Mouse (Mus musculus) large intestine, adult 2 months (tissue): ENCODE data around the gene Klhl1. TPM values are rescaled to one million over a fixed set of nuclear protein-coding genes. Genes with fewer than 3 reads are reported as not detected.
"Not testable (repeated sequence)": the region's sequence is repeated elsewhere in the genome, so short reads cannot be mapped to it uniquely, and the experiment has no call there.

ENCODE experiments used
- DNase-seq: peaks from one replicate; pipeline ENCODE4 v3.0.0-alpha.2; 2012; ENCODE audit warnings: low read depth, low spot score
- WGBS: fragments of 180-500 bp; shearing (Covaris S2); methylation state at CpG from one replicate; pipeline ENCODE4 v1.1.7; 2018; 5-methylcytosine and 5-hydroxymethylcytosine counted together
- polyA plus RNA-seq: library from polyadenylated mRNA; depleted of rRNA; stranded (reverse); fragments of >200 nt; gene quantifications from 2 replicates; pipeline ENCODE4 v1.2.3, GENCODE M21; 2012; rRNA removed

Gene Klhl1
- polyA plus RNA-seq, result not detected in 2 replicates

DNA sequence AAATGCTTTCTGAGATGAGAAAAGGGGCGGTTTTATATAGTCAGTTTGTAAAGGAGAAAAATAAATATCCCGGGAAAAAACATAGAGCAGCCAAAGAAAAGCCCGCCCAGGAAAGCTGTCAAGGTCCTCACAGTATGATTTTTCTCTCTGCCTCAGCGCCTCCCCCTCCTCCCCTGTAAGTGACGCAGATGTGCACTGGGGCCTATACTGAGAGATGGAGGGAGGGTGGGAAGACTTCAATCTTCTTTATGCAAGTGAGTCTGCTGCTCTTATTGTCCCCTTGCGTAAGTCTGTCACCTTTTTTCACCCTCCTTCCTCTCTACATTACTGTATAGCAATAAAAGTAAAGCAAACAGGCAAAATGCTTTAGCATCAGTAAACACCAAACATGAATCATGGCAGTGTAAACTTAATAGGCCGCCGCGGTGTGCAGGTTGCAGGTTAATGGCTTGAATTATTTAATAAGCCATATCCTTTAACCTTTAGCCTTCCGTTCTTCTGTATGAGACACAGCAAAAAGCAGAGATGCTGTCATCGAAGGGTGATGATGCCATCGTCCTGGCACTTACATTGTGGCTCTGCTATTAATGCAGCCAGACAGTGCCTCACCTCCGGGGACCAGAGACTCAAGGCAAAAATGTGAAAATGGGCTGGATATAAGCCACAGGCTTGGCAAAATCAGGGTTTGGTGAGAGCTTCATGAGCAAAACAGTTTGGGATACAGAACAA, at the start of gene Klhl1:
Gene Klhl1 (minus strand): TSS at position 149 of the 729 bp plus-strand sequence.
- WGBS, result 30% methylated on average over 13 of the region's 13 CpGs
- no peak for DNase-seq

DNA sequence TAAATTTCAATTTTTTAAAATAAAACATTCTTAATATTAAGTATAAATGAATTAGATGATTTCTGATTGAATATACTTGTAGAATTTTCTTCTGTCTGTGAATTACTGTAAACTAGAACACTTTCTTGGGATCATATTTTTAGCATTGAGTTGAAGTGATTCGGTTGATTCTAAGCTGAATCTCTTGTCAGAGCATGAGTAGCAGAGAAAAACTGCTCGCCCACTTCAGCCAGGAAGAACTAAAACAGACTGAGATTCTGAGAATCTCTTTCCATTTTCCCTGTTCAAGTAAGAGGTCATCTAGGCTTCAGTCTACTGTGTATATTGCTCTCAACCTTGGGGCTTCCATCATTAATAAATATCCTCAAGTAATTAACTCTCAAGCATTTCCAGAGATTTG, 34.8 kb upstream of the Klhl1 start:
- 85% methylated on average over 2 of the region's 2 CpGs for WGBS
- DNase-seq, result no peak

DNA sequence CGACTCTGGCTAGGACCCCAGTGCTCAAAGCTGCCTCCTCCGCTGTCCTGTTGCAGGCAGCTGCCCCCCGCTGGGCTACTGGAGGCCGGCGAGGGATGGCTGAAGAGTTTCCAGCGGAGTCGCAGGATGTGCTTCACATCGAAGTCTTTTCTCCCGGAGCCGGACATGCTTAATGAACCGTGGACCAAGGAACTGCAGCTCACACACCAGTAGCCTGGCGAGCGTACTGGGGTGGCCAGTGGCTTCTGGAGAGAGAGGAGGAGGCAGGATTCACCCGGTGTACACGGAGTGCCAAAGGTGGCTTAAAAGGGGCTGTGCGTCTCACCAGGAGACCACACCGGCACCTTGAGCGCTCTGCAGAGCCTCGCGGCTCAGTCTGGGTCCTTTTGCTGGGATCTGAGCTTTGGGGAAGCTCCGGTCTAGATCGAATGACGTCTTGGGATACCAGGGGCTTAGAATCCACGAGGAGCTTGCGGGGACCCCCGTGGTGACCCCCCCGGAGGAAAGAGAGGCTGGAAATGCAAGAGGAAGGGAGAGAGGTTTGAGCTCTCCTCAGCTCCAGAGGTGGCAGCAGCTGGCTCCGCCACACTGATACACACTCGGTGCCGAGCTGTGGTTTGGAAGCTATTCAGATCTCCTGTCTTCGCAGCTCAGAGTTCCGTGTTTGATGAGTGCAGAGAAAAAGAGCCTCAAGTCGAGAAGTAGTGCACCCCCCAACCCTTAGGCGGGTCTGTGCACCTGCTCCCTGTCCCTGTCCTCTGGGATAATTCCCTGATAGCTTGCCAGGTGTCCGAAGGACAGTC, 550 bp downstream of the Klhl1 start:
- WGBS, result 6% methylated on average over 35 of the region's 35 CpGs
- DNase-seq, result no peak

DNA sequence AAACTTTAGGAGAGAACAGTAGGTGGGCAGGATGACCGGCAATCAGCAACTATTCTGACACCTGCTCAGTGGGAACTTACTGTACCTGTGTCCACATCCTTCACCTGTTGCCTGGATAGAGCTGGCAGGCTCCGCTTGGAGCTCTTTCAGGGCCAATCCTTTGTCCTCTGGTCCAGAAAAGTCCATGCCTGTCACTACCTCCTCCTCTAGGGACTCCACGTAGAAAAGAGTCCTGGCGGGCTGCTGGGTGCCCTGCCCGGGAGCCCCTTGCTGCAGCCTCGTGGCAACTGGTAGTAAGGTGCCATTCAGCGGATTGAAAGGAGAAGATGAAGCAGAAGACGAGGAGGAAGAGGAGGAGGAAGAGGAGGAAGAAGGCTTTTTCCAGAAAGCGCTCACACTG, 1.2 kb downstream of the Klhl1 start:
- DNase-seq, result no peak
- 12% methylated on average over 9 of the region's 9 CpGs for WGBS

DNA sequence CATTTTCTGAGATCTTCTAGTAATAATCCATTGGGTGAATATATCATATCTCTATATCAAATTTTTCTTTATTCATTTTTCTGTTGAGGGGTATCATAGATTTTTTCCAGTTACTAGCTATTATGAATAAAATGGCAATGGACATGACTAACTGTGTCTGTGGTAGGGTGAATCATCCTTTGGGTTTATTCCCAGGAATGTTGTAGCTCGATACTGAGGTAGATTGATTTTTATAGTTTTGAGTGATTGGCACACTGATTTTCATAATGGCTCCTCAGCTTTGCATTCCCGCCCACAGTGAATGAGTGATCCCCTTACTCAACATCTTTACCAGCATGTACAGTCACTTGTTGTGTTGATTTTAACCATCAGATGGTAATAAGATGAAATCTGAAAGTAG, 19.0 kb downstream of the Klhl1 start:
- DNase-seq, result no peak

DNA sequence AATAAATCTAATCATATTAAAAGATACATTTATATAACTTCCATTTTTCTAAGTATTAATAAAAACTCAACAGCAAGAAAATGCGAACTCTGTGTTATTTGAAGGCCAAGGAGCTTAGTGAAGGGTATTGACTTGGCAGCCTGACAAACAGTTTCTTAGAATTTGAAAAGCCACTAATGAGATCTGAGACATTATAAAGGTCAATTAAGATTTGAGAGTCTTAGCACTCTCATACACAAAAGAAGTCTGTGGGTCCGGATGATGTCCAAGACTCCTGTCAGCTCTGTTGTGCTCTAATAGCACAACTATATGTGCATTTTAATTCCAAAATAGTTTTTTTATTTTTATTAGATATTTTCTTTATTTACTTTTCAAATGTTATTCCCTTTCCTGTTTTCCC, 47.1 kb downstream of the Klhl1 start:
- DNase-seq, result no peak
- WGBS, result 88% methylated on average over 2 of the region's 2 CpGs

More for the DNA sequence above, 19.0 kb downstream of the Klhl1 start:
- WGBS, result 77% methylated on average over 2 of the region's 2 CpGs

DNA sequence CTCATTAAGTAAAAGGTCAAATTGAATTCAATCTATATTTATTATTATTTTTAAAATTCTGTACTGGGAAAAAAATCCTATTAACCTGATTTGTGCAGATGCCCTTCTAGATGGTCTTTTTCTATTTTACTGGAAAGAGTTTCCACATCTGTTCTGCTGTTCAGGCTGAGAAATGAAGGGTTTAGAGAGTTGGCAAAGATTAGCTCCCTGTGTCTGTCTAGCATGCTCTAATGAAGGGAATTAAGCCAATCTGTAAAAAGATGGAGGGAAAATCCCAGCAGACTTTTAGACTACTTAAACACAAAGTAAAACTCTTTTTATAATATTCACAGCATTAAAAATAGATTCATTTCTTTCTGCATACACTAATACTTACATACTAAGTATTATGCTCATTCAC, 47.6 kb downstream of the Klhl1 start:
- DNase-seq, result no peak

GRCm38 (mm10) chr14:96461756-96462155, 57.1 kb downstream of the Klhl1 start:
- WGBS, result 72% methylated on average over 2 of the region's 2 CpGs
- DNase-seq, result no peak

DNA sequence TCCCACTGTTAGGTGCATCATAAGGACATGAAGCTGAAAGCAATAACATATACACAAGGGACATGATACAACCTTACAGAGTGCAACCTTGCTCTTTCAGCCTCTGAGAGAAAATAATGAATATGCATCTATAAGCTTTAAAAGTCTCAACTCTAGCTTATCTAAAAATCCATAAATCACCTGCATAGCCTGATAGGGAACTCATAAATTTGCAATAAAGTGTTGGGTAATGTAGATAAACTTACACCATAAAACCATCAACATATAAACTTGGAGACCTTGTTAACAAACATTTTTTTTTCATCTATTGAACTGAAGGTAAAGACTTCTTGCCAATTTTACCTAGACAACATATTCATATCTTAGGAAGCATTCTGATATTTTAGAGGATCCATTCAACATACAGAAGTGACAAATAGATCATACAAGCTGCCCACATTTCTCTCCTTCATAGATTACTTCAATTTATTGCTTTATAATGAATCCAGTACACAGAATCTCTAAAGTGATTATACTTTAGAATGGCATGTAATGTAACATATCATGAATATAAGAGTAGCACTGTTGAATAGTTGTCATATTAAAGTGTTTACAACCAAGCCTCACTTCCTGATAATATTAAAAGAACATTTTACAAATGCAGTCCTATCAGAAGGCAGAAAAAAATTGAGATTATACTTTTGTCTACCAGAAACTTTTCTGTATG, 126.7 kb downstream of the Klhl1 start:
- no peak for DNase-seq

DNA sequence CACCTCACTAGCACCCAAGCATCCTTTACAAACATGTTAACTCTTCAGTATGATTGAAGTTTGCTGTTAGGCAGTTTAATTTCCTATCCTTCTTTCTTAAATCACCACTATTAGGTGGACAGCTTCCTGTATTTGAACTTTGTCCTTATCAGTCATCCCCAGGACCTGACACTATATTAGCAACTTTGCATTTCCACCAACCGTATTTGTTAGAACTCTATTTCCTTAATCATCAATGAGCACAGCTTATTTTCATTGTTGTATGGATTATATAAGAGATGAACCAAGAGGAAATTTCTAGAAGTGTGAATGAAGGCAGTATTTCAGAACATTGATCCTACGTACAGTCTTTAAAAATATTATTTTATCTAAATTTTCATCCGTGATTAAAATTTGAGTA, 156.2 kb downstream of the Klhl1 start:
- WGBS, result 88% methylated on average over 3 of the region's 3 CpGs
- no peak for DNase-seq

GRCm38 (mm10) chr14:96348220-96348619, 170.7 kb downstream of the Klhl1 start:
- WGBS, result 90% methylated on average over 1 of the region's 1 CpGs

DNA sequence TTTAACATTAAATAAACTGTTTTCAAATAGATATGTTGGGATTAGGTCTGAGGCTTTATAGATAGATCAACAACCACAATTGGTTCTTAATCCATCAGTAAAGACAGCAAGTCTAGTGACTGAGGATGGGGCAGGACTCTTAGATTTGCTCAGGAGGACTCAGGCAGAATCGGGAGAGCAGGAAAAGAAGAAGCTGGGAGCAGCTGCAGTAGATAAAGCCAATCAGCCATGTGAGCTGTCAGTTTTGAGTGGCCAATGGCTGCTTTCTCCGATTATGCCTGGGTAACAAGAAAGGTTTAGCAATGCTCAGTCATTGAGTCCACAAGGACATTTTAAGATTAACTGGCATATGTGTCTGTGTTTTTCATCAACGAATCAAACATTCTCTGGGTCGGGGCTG, 187.8 kb downstream of the Klhl1 start:
- WGBS, result 63% methylated on average over 4 of the region's 4 CpGs
- DNase-seq, result no peak

More at GRCm38 (mm10) chr14:96348220-96348619, 170.7 kb downstream of the Klhl1 start:
- DNase-seq, result no peak

- 47% methylated on average over 6 of the region's 6 CpGs for WGBS
- DNase-seq, result no peak
These were observed 301.0 kb downstream of the Klhl1 start for GRCm38 (mm10) chr14:96217805-96218441.

GRCm38 (mm10) chr14:96194795-96195194, 324.1 kb downstream of the Klhl1 start:
- WGBS, result 92% methylated on average over 15 of the region's 16 CpGs
- DNase-seq, result not testable (repeated sequence)

DNA sequence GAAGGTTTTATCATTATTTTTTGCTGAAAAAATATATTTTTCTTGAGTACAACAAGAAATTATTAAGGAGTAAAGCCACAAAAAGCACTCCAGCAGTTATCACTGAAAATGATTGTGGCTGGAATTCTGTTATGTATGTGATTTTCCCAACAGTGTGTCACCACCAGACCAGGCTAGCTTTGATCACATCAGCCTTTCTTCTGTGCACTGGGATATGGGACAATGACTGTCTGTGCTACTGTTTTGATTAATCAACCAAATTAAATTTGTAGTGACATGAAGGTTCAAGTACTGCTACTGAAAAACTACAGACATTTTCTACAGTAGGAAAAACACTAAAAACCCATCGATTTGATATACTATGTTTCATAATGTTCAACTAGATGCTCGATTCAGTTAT, 344.4 kb downstream of the Klhl1 start:
- DNase-seq, result no peak
- WGBS, result 65% methylated on average over 2 of the region's 2 CpGs

DNA sequence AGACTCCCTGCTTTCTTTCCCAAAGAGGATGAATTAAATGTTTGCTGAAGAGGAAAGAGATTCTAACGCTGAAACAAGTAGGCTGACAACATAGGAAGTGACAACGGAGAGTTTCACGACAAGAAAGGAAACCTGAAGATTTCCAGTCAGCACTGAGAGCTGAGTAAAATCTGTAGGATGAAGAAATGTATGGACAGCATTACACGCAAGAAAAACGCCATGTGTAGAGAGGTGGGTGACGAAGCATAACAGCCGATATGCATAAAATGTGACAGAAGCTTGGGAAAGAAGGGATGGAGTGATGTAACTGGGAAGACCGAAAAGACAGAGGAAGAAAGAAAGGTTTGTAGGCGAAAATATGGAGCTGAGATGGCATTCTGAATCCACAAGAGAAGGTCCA, 375.8 kb downstream of the Klhl1 start:
- no peak for DNase-seq
- WGBS, result 73% methylated on average over 9 of the region's 9 CpGs

GRCm38 (mm10) chr14:96140246-96140645, 378.7 kb downstream of the Klhl1 start:
- DNase-seq, result no peak
- WGBS, result 88% methylated on average over 2 of the region's 2 CpGs

GRCm38 (mm10) chr14:96107396-96107795, 411.5 kb downstream of the Klhl1 start:
- DNase-seq, result no peak
- WGBS, result 60% methylated on average over 7 of the region's 7 CpGs

- no peak for DNase-seq
- WGBS, result 46% methylated on average over 6 of the region's 6 CpGs
These were observed 437.2 kb downstream of the Klhl1 start for GRCm38 (mm10) chr14:96081681-96082207.

DNA sequence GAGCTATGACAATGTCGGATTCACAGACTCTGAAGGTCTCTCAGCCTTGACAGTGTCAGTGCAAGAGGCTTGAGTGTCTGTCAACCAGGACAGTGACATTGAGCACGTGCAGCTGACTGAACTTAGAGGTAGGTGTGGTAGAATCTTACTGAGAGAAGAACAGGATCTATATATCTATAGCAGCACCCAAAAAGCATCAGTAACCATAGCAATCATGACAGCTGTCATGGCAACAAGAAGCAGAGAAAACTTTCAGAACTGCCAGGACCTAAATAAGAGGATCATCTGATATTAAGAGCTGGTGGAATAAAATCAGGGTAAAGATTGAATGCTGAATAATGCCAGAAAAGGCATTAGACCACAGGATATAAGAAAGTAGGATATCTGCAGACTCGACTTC, 453.0 kb downstream of the Klhl1 start:
- DNase-seq, result no peak
- 68% methylated on average over 3 of the region's 3 CpGs for WGBS
